ENCODE assay signal across 25 mouse cellular contexts in the genomic region with DNA sequence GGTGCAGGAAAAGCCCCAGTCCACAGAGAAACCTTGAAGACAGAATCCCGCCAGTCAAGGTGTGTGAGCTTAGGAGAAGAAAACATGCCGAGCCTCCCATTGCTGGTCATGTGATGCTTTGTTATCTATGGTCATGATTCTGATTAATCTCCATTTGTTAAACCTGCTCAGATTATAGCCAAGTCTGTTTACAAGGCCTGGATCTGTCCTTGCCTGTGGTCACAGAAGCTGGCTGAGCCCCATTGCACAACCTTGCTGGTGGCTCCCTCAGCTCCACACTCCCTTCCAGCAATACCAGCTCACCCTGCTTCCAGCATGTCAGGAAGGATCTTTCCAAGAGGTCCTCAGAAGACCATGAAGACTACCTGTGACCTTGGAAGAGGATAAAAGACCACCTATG.
A peak's percentile ranks its signal among the peaks of the same experiment; 100 is the strongest.
DNase-seq lines count a peak whose midpoint lies in the region; ATAC-seq lines count a peak whose summit lies in the region.
"Had no signal": no experiment of that assay in that cellular context is flagged by ENCODE, and none has a peak within 500 bp of the region (broad histone marks: within the 10 kb centered on the region; RNA-seq: fewer than 3 reads in every experiment).

No protein-coding gene starts in this region.

- H3K36me3 ChIP-seq in forebrain, embryonic 13.5 days (ENCODE audit: poor library complexity, severe bottlenecking), result no peaks in the 10 kb centered on the region
- H3K36me3 ChIP-seq: forebrain, embryonic 10.5 days; heart, embryonic 12.5 days; heart, embryonic 15.5 days had no signal

- H3K27me3 ChIP-seq in forebrain, embryonic 13.5 days, result peaks cover 2% of the 10 kb centered on the region; the same call in 1 of the 2 replicates
- H3K27me3 ChIP-seq: heart, embryonic 12.5 days; heart, embryonic 15.5 days had no signal

- H3K27ac ChIP-seq in forebrain, embryonic 13.5 days, result no peak overlapping the region
- H3K27ac ChIP-seq: forebrain, embryonic 10.5 days; gastrocnemius, adult 2 months; heart, embryonic 15.5 days; hindbrain, embryonic 14.5 days; hindbrain, postnatal 0 days had no signal

- peak; percentile 45 for DNase-seq in heart, adult 11 months
- DNase-seq in heart, postnatal 10 days, result no peak
- peak; percentile 13 for DNase-seq in adrenal gland, postnatal 10 days
- peak; percentile 16 for DNase-seq in adrenal gland, postnatal 25 days
- DNase-seq in B cell, adult 2 months, result no peak
- DNase-seq: cerebellum, adult 11-12 months; cerebellum, adult 8-10 months; cerebellum, postnatal 14 days; forebrain, postnatal 0 days; gastrocnemius, adult 2 months; gastrocnemius, postnatal 14 days; heart, adult 18-20 months; heart, postnatal 14 days; heart, postnatal 4 days; kidney, adult 18-20 months had no signal

- no peak overlapping the region for H3K9ac ChIP-seq in forebrain, embryonic 13.5 days
- H3K9ac ChIP-seq: forebrain, postnatal 0 days; heart, embryonic 12.5 days; heart, embryonic 15.5 days; hindbrain, embryonic 14.5 days had no signal

- no peak overlapping the region for H3K4me3 ChIP-seq in forebrain, embryonic 13.5 days
- H3K4me3 ChIP-seq: forebrain, embryonic 10.5 days; gastrocnemius, adult 2 months; heart, embryonic 12.5 days; heart, embryonic 15.5 days had no signal

- intact Hi-C loops in heart, postnatal 10 days (cut with DNase I), result no loop called here

- H3K4me2 ChIP-seq in forebrain, embryonic 13.5 days, result no peak overlapping the region
- H3K4me2 ChIP-seq: heart, embryonic 12.5 days; heart, embryonic 15.5 days; hindbrain, embryonic 14.5 days had no signal

- no peak for ATAC-seq in forebrain, embryonic 13.5 days
- ATAC-seq: activated CD4-positive, CD25-positive, alpha-beta regulatory T cell, adult 4 months; forebrain, embryonic 14.5 days; forebrain, postnatal 0 days; hindbrain, postnatal 0 days; inflammation-experienced regulatory T-cells, adult 6 months; intestine, embryonic 16.5 days had no signal

- WGBS in forebrain, embryonic 13.5 days, result 87% methylated on average over 2 of the region's 2 CpGs

- H3K9me3 ChIP-seq in forebrain, embryonic 13.5 days (replicated peaks), result no peaks in the 10 kb centered on the region
- H3K9me3 ChIP-seq: forebrain, embryonic 10.5 days; heart, embryonic 12.5 days; heart, embryonic 15.5 days had no signal

- H3K4me1 ChIP-seq in forebrain, embryonic 13.5 days, result peaks cover 6% of the 10 kb centered on the region; the same call in 1 of the 2 replicates
- H3K4me1 ChIP-seq: heart, embryonic 12.5 days; heart, embryonic 15.5 days had no signal

Comparison
In these comparisons a context has a peak if more than half of its experiments do, and no peak if none do; other contexts are left out.
1. DNase-seq: peak in heart, adult 11 months (single experiment), adrenal gland, postnatal 10 days (single experiment) and adrenal gland, postnatal 25 days (single experiment); none in heart, postnatal 10 days (0 of 2) and B cell, adult 2 months (0 of 2).